Mouse (Mus musculus) C3H10T1/2 (cell line): Measurements from ENCODE around the gene Gimap5. TPM values are rescaled to one million over a fixed set of nuclear protein-coding genes. Genes with fewer than 3 reads are reported as not detected.

ENCODE experiments used
- polyA plus RNA-seq, 2 experiments: library from polyadenylated mRNA; unstranded; fragments of >200 nt; fragmentation: generic; extraction: Trizol; gene quantifications; one replicate each; pipeline ENCODE4 v1.2.1; 2012; ENCODE audit warnings: missing spikeins in 2 of 2

Gimap5 gene
- polyA plus RNA-seq: not detected

DNA sequence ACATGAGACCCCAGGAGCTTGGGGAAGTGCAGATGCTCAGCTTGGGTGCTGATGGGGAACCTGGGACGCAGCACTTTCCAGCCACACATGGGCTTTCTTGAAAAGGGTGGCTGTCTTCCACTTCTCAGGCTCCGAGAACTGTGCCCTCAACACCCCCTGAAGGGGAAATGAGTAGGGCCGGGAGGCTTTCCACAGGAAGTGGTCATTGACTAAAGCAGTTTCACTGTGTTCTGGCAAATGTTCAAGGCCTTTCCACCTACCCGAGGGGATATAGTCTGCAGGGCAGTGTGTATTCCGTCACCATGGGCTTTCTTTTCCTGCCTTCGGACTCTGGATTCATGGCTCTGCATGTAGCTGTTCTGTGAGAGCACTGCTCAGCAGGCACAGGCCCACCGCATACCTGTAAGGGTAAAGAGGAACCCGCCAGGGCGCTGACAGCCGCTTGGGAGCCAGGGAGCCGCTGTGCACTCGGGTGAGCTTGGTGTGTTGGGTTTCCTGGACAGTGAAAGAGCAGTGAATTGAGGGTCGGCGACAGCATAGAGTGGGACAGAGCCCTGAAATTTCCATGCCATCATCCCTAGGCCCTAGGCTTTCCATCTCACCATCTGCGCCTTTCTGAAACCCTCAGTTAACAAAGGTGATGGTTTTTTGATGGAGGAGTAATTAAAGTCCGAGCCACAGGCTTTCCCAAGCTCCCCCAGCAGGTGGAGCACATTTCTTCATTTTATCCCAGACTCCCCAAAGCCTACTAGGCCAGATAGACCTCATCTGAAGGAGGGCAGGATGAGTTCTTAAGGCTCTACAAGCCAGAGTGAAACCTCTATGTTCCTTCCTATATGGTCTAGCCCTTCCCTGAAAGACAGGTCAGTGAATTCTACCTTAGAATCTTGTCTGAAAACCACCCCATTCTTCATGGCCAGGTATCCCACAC lies at the start of gene Gimap5:
Gene Gimap5 (plus strand): TSS at position 239 of the 931 bp plus-strand sequence.

DNA sequence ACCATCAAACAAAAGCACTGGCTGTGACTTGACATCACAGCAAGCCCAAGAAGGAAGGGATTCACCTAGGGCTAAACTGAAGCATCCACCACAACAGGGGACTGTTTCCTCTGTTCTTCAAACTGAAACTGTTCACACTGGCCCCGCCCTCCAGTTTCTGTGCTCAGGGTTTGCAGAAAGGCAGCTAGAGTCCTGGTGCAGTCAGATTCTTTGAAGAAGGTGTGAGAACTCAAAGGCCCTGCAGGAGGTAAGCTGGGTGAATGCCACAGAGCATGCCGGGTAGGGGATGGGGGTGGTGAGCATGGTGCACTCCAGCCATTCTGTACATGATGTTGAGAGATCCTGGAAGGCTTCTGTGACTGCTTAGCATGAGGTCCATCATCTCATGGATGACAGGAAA lies 27.5 kb upstream of the Gimap5 start, which contains the start of the genes Gm28053 and Gimap7:
Gene Gm28053 (plus strand): TSS at position 153 of the 400 bp plus-strand sequence.
Gene Gimap7 (plus strand): TSS at position 167 of the 400 bp plus-strand sequence.

DNA sequence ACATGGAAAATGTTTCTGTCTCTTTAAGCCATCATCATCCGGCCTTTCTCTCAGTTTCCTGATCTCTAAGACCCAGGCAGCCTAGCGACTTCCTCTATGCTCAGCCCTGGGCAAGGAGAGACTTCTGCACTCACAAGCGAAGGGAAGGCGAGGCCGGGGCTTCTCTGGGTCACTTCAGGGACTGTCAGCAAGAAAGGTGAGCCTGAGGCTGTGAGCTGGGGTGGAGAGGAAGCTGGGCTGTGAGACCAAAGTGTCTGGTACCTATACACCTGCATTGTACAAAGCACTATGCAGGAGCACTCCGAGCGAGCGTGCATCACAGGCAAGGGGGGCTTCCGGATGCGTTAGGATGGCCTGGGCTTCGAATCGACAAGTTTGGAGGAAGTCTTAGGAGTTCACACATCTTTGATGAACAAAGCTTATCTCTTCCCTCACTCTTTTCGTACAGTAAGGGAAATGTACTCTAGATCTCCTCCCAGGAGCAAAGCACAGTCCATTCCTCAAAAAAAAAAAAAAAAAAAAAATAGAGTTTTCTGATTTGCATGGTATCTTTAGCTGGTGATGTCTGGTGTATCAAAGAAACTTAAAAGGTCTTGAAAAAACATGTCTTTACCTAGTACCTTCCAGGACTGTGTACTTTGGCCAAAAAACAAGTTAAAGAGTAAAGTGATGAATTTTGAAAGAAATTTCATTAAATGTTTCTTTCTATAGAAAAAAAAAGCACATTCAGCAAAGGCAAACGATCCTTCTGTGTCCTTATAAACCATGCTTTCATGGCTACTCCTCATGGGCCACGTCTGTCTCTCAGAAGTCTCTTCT lies 6.8 kb upstream of the Gimap5 start, which contains the start of gene Gimap1:
Gene Gimap1 (plus strand): TSS at position 94 of the 819 bp plus-strand sequence.

DNA sequence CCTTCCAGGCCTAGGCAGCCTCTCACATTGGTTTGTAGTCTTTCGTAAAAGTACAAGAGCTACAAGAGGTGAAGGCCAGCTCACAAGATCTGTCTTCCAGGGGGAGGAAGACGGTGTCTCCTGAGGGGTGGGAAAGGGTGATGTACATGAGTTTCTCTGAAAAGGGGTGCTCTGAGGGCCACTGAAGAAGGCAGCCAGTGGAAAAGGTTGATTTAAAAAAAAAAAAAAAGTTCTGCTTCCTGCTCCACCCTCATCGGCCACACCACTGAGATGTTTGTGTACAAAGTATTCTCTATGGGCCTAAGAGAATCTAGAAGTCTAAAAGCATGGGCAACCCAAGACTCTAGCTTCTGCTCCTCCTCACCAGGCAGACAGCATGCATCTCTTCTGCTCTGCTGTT lies 24.7 kb downstream of the Gimap5 start, which contains the start of gene Gimap3:
Gene Gimap3 (minus strand): TSS at position 156 of the 400 bp plus-strand sequence.

Other genes with a start within 250 kb of the Gimap5 start
- 1 to 10 TPM in 1 of 2 experiments, under 1 TPM in 1; 0.92 to 2.3 TPM for gene Atp6v0e2, start 208.6 kb upstream of the Gimap5 start, polyA plus RNA-seq
- gene Lrrc61, start 191.4 kb upstream of the Gimap5 start, polyA plus RNA-seq: 10 to 100 TPM in 1 of 2 experiments, 1 to 10 TPM in 1; 1.8 to 19.9 TPM
- 10 to 100 TPM in 1 of 2 experiments, under 1 TPM in 1; 0.09 to 44.4 TPM for gene Rarres2, start 173.4 kb upstream of the Gimap5 start, polyA plus RNA-seq
- not detected for gene Gm45021, start 156.6 kb upstream of the Gimap5 start, polyA plus RNA-seq
- gene Repin1, start 152.3 kb upstream of the Gimap5 start, polyA plus RNA-seq: 1 to 10 TPM; 2.3 to 8.6 TPM
- gene Gm44965, start 152.3 kb upstream of the Gimap5 start, polyA plus RNA-seq: 1 to 10 TPM in 1 of 2 experiments, not detected in 1; 1.6 TPM
- 1 to 10 TPM in 1 of 2 experiments, under 1 TPM in 1; 0.67 to 2.8 TPM for gene Zfp775, start 144.1 kb upstream of the Gimap5 start, polyA plus RNA-seq
- gene AI854703, start 119.4 kb upstream of the Gimap5 start, polyA plus RNA-seq: under 1 TPM in 1 of 2 experiments, not detected in 1; 0.02 TPM
- not detected for gene Gimap8, start 99.0 kb upstream of the Gimap5 start, polyA plus RNA-seq
- under 1 TPM in 1 of 2 experiments, not detected in 1; 0.08 TPM for gene Gimap9, start 70.1 kb upstream of the Gimap5 start, polyA plus RNA-seq
- gene Gimap4, start 61.6 kb upstream of the Gimap5 start, polyA plus RNA-seq: not detected
- not detected for gene Gimap6, start 38.0 kb upstream of the Gimap5 start, polyA plus RNA-seq
- gene Gm28053, start 27.6 kb upstream of the Gimap5 start, polyA plus RNA-seq: not detected
- gene Gimap7, start 27.6 kb upstream of the Gimap5 start, polyA plus RNA-seq: not detected
- gene Gimap1, start 7.1 kb upstream of the Gimap5 start, polyA plus RNA-seq: not detected
- not detected for gene Gimap3, start 24.7 kb downstream of the Gimap5 start, polyA plus RNA-seq
- gene Tmem176a, start 94.7 kb downstream of the Gimap5 start, polyA plus RNA-seq: 1 to 10 TPM; 1.7 to 8.0 TPM
- gene Tmem176b, start 95.3 kb downstream of the Gimap5 start, polyA plus RNA-seq: 10 to 100 TPM in 1 of 2 experiments, 1 to 10 TPM in 1; 2.1 to 16.5 TPM
- gene Aoc1, start 126.7 kb downstream of the Gimap5 start, polyA plus RNA-seq: under 1 TPM in 1 of 2 experiments, not detected in 1; 0.01 TPM
- not detected for gene 1600015I10Rik, start 183.7 kb downstream of the Gimap5 start, polyA plus RNA-seq
- not detected for gene Doxl2, start 228.8 kb downstream of the Gimap5 start, polyA plus RNA-seq
- gene Svs1, start 240.7 kb downstream of the Gimap5 start, polyA plus RNA-seq: not detected